In the genomic region with DNA sequence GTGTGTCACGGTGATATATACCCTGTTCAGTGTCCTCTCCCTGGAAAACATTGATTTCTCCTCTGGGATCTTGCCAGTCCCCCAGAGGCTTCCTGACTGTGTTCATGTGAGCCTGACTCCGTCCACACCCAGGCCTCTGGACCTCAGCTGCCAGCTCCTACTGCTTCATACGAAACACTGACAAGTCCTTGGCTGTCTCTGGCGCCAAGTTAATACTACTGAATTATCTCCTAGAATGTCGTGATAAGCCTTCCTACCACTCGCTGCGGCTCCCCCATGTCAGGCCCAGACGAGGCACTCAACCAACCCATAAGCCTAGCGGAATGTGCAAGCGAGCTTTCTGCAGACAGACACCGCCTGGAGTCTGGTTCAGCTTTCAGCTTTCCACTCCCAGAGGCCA, we compare ENCODE assay signal across 11 mouse cellular contexts.
DNase-seq lines count a peak whose midpoint lies in the region; ATAC-seq lines count a peak whose summit lies in the region.
"Had no signal": no experiment of that assay in that cellular context is flagged by ENCODE, and none has a peak within 500 bp of the region (broad histone marks: within the 10 kb centered on the region; RNA-seq: fewer than 3 reads in every experiment).

No protein-coding gene starts in this region.

- H3K4me2 ChIP-seq in forebrain, embryonic 14.5 days (ENCODE audit: low read length) = no peak overlapping the region
- H3K4me2 ChIP-seq in forebrain, embryonic 12.5 days = no peak overlapping the region

- H3K27ac ChIP-seq in forebrain, embryonic 14.5 days (ENCODE audit: low read depth, low read length) = no peak overlapping the region
- no peak overlapping the region for H3K27ac ChIP-seq in forebrain, embryonic 12.5 days

- DNase-seq in forebrain, embryonic 14.5 days (ENCODE audit: low spot score) = peak; percentile 25
- DNase-seq in kidney, adult 9 months = peak; percentile 13
- no peak for DNase-seq in kidney, postnatal 10 days
- peak; percentile 16 for DNase-seq in retina, postnatal 1 day
- no peak for DNase-seq in retina, embryonic 14.5 days (ENCODE audit: low spot score)
- no peak for DNase-seq in cerebellum, adult 9-10 months
- DNase-seq: adrenal gland, adult 8-10 months; cerebellum, adult 2 months had no signal

- ATAC-seq in forebrain, embryonic 14.5 days = no peak
- no peak for ATAC-seq in forebrain, embryonic 12.5 days (ENCODE audit: low FRiP score)
- ATAC-seq in cerebellum, adult (ENCODE audit: insufficient number of reproducible peaks, low FRiP score, low TSS enrichment) = no peak

- no peak overlapping the region for H3K4me3 ChIP-seq in forebrain, embryonic 14.5 days (ENCODE audit: low read depth, low read length)
- H3K4me3 ChIP-seq in forebrain, embryonic 12.5 days (replicated peaks) = no peak overlapping the region
- H3K4me3 ChIP-seq: megakaryocyte, embryonic 14.5 days had no signal

- no peak overlapping the region for H3K9ac ChIP-seq in forebrain, embryonic 14.5 days (ENCODE audit: low read length)
- H3K9ac ChIP-seq in forebrain, embryonic 12.5 days = no peak overlapping the region

- no peaks in the 10 kb centered on the region for H3K27me3 ChIP-seq in forebrain, embryonic 14.5 days (replicated peaks; ENCODE audit: control insufficient read depth, insufficient read depth, low read length)
- H3K27me3 ChIP-seq in forebrain, embryonic 12.5 days = no peaks in the 10 kb centered on the region

- no peaks in the 10 kb centered on the region for H3K36me3 ChIP-seq in forebrain, embryonic 14.5 days (ENCODE audit: control insufficient read depth, insufficient read depth, low read length)
- H3K36me3 ChIP-seq in forebrain, embryonic 12.5 days (replicated peaks) = no peaks in the 10 kb centered on the region

- 72% methylated on average over 11 of the region's 11 CpGs for WGBS in forebrain, embryonic 14.5 days
- WGBS in forebrain, embryonic 12.5 days = 81% methylated on average over 11 of the region's 11 CpGs

- H3K4me1 ChIP-seq in forebrain, embryonic 14.5 days (ENCODE audit: control insufficient read depth, insufficient read depth, low read length) = no peaks in the 10 kb centered on the region
- no peaks in the 10 kb centered on the region for H3K4me1 ChIP-seq in forebrain, embryonic 12.5 days

- no peaks in the 10 kb centered on the region for H3K9me3 ChIP-seq in forebrain, embryonic 14.5 days (replicated peaks; ENCODE audit: control insufficient read depth, low read length)
- H3K9me3 ChIP-seq in forebrain, embryonic 12.5 days = no peaks in the 10 kb centered on the region
- H3K9me3 ChIP-seq: megakaryocyte, embryonic 14.5 days had no signal

Comparison
In these comparisons a context has a peak if more than half of its experiments do, and no peak if none do; other contexts are left out.
1. DNase-seq: peak in forebrain, embryonic 14.5 days (single experiment), kidney, adult 9 months (single experiment) and retina, postnatal 1 day (single experiment); none in kidney, postnatal 10 days (single experiment), retina, embryonic 14.5 days (single experiment) and cerebellum, adult 9-10 months (single experiment).